Mouse (Mus musculus) myocyte (in vitro differentiated cells): ENCODE data around the gene Il22ra1.

ENCODE experiments used
- E2F4 ChIP-seq: IDR thresholded peaks from one replicate; pipeline ENCODE4 v1.6.1; 2011; ENCODE audit warnings: mild to moderate bottlenecking, control low read depth, moderate library complexity; ENCODE audit not compliant: insufficient read depth
- MYOD1 ChIP-seq, 3 experiments: IDR thresholded peaks; one replicate each; pipeline ENCODE4 v1.6.1; 2011; ENCODE audit warnings: control low read depth in 2 of 3, low read depth in 2 of 3, mild to moderate bottlenecking in 2 of 3, moderate library complexity in 1 of 3; ENCODE audit not compliant: insufficient read length in 2 of 3, control insufficient read depth in 1 of 3

- TF ChIP-seq E2F4 (no peak), MYOD1 (IDR thresholded peaks at IDR 0.05; ENCODE audit: control insufficient read depth in 1 of 3, insufficient read length in 2 of 3, low read depth in 2 of 3) (no peak)
Measured at GRCm38 (mm10) chr4:135752106-135752778, 24.3 kb downstream of the Il22ra1 start.
